Mouse (Mus musculus): Measurements from ENCODE around the gene Nsg1.

The Nsg1 gene

GRCm38 (mm10) chr5:38159634-38160413, at the start of gene Nsg1:
Nsg1 (minus strand) TSS chr5:38159907.
- DNase-seq (ENCODE audit: low read depth) = no peak

GRCm38 (mm10) chr5:38208985-38209384, 49.3 kb upstream of the Nsg1 start:
- no peak for DNase-seq (ENCODE audit: low read depth)

- no peak for DNase-seq (ENCODE audit: low read depth)
Observed at GRCm38 (mm10) chr5:38205303-38205726, 45.6 kb upstream of the Nsg1 start.

GRCm38 (mm10) chr5:38199686-38200085, 40.0 kb upstream of the Nsg1 start:
- DNase-seq (ENCODE audit: low read depth) = no peak

GRCm38 (mm10) chr5:38197482-38197823, 37.7 kb upstream of the Nsg1 start:
- DNase-seq (ENCODE audit: low read depth) = peak; percentile 72

GRCm38 (mm10) chr5:38196821-38197481, 37.2 kb upstream of the Nsg1 start:
- DNase-seq (ENCODE audit: low read depth) = no peak

GRCm38 (mm10) chr5:38195941-38196340, 36.2 kb upstream of the Nsg1 start:
- no peak for DNase-seq (ENCODE audit: low read depth)

- DNase-seq (ENCODE audit: low read depth) = no peak
Observed at GRCm38 (mm10) chr5:38194946-38195345, 35.2 kb upstream of the Nsg1 start.

GRCm38 (mm10) chr5:38190907-38191306, 31.2 kb upstream of the Nsg1 start:
- DNase-seq (ENCODE audit: low read depth) = no peak

- no peak for DNase-seq (ENCODE audit: low read depth)
Observed at GRCm38 (mm10) chr5:38187006-38187405, 27.3 kb upstream of the Nsg1 start.

- peak; percentile 75 for DNase-seq (ENCODE audit: low read depth)
Observed at GRCm38 (mm10) chr5:38184688-38185285, 25.1 kb upstream of the Nsg1 start.

GRCm38 (mm10) chr5:38174256-38174912, 14.7 kb upstream of the Nsg1 start:
- DNase-seq (ENCODE audit: low read depth) = no peak

GRCm38 (mm10) chr5:38173766-38174165, 14.1 kb upstream of the Nsg1 start:
- no peak for DNase-seq (ENCODE audit: low read depth)

- DNase-seq (ENCODE audit: low read depth) = no peak
Observed at GRCm38 (mm10) chr5:38168497-38168896, 8.8 kb upstream of the Nsg1 start.

- DNase-seq (ENCODE audit: low read depth) = no peak
Observed at GRCm38 (mm10) chr5:38158947-38159633, 617 bp downstream of the Nsg1 start.

- no peak for DNase-seq (ENCODE audit: low read depth)
Observed at GRCm38 (mm10) chr5:38158501-38158946, 1.2 kb downstream of the Nsg1 start.

GRCm38 (mm10) chr5:38157481-38158020, 2.2 kb downstream of the Nsg1 start:
- no peak for DNase-seq (ENCODE audit: low read depth)

GRCm38 (mm10) chr5:38153636-38154035, 6.1 kb downstream of the Nsg1 start:
- DNase-seq (ENCODE audit: low read depth) = no peak

GRCm38 (mm10) chr5:38152201-38153108, 7.3 kb downstream of the Nsg1 start:
- DNase-seq (ENCODE audit: low read depth) = no peak

GRCm38 (mm10) chr5:38151264-38151663, 8.4 kb downstream of the Nsg1 start:
- DNase-seq (ENCODE audit: low read depth) = peak; percentile 47

GRCm38 (mm10) chr5:38146524-38146923, 13.2 kb downstream of the Nsg1 start:
- DNase-seq (ENCODE audit: low read depth) = peak; percentile 19

All from fibroblast of lung, adult 2 months (primary cell).